In the genomic region with DNA sequence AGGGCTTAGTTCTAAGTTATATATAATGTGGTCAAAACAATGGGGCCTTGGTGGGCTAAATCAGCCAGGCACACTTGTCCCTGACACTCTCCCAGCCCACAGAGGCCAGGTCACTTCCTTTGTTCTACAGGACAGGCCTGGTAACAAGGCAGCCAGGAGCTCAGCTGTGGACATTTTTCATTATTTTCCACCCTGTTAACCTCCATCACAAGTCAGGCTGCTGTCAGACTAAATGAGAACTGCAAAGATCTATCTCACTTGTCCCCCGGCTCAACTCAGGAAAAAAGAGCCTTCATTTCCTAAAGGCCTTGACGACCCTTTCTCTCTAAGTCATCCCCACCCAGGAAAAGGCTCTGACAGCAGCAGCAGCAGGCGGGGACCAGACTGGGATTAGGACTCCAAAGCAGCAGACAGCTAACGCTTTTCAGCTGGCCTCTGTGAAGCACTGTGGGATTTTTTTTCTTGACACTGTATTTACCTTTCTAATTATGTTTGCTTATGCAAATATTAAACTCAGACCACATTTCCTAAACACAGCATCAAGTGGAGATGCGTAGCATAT, we compare ENCODE assay signal across 10 mouse cellular contexts.
DNase-seq lines count a peak whose midpoint lies in the region; ATAC-seq lines count a peak whose summit lies in the region.
"Had no signal": no experiment of that assay in that cellular context is flagged by ENCODE, and none has a peak within 500 bp of the region (broad histone marks: within the 10 kb centered on the region; RNA-seq: fewer than 3 reads in every experiment).

No protein-coding gene starts in this region.

- no peaks in the 10 kb centered on the region for H3K27me3 ChIP-seq in forebrain, embryonic 14.5 days (replicated peaks; ENCODE audit: control insufficient read depth, insufficient read depth, low read length)
- H3K27me3 ChIP-seq: CH12.LX; liver, embryonic 13.5 days had no signal

- no peaks in the 10 kb centered on the region for H3K9me3 ChIP-seq in forebrain, embryonic 14.5 days (replicated peaks; ENCODE audit: control insufficient read depth, low read length)
- H3K9me3 ChIP-seq: liver, embryonic 13.5 days had no signal

- WGBS in forebrain, embryonic 14.5 days, result 39% methylated on average over 5 of the region's 5 CpGs

- DNase-seq in kidney, postnatal 14 days, result peak; percentile 13
- no peak for DNase-seq in kidney, postnatal 36 days
- DNase-seq in forebrain, embryonic 14.5 days (ENCODE audit: low spot score), result no peak
- DNase-seq in mesoderm, embryonic 11.5 days (ENCODE audit: low read depth, low spot score), result peak; percentile 43
- peak; percentile 71 for DNase-seq in retina, postnatal 1 day
- DNase-seq in MN1 (ENCODE audit: low spot score), result no peak
- DNase-seq in layer of hippocampus, adult 8-10 months (ENCODE audit: low spot score in 2 of 2), result no peak
- DNase-seq: cerebellum, postnatal 25 days; liver, embryonic 13.5 days had no signal

- H3K9ac ChIP-seq in forebrain, embryonic 14.5 days (ENCODE audit: low read length), result no peak overlapping the region
- H3K9ac ChIP-seq: liver, embryonic 13.5 days had no signal

- H3K27ac ChIP-seq in forebrain, embryonic 14.5 days (ENCODE audit: low read depth, low read length), result 0 out of 2 replicates have a peak overlapping the region, but pooled peaks have one; percentile 35
- H3K27ac ChIP-seq: liver, embryonic 13.5 days had no signal

- H3K36me3 ChIP-seq in forebrain, embryonic 14.5 days (ENCODE audit: control insufficient read depth, insufficient read depth, low read length), result peaks cover 4% of the 10 kb centered on the region; the same call in 1 of the 2 replicates
- H3K36me3 ChIP-seq: liver, embryonic 13.5 days had no signal

- H3K4me2 ChIP-seq in forebrain, embryonic 14.5 days (ENCODE audit: low read length), result no peak overlapping the region
- H3K4me2 ChIP-seq: liver, embryonic 13.5 days had no signal

- no peak overlapping the region for H3K4me3 ChIP-seq in forebrain, embryonic 14.5 days (ENCODE audit: low read depth, low read length)
- H3K4me3 ChIP-seq: liver, embryonic 13.5 days had no signal

- H3K4me1 ChIP-seq in forebrain, embryonic 14.5 days (ENCODE audit: control insufficient read depth, insufficient read depth, low read length), result peaks cover 25% of the 10 kb centered on the region
- H3K4me1 ChIP-seq: liver, embryonic 13.5 days had no signal

- no peak for ATAC-seq in forebrain, embryonic 14.5 days

Comparison
In these comparisons a context has a peak if more than half of its experiments do, and no peak if none do; other contexts are left out.
1. DNase-seq: peak in kidney, postnatal 14 days (single experiment), mesoderm, embryonic 11.5 days (single experiment) and retina, postnatal 1 day (single experiment); none in kidney, postnatal 36 days (0 of 2), forebrain, embryonic 14.5 days (single experiment), MN1 (single experiment) and layer of hippocampus, adult 8-10 months (0 of 2).